In genomic region chrX:37903727-37904126, GRCm38 (mm10) we compare ENCODE assay signal across 18 mouse cellular contexts. TPM values are rescaled to one million over a fixed set of nuclear protein-coding genes. Genes with fewer than 3 reads are reported as not detected.
DNase-seq lines count a peak whose midpoint lies in the region; ATAC-seq and TF ChIP-seq lines count a peak whose summit lies in the region.
"Had no signal": no experiment of that assay in that cellular context is flagged by ENCODE, and none has a peak within 500 bp of the region (broad histone marks: within the 10 kb centered on the region; RNA-seq: fewer than 3 reads in every experiment).

No protein-coding gene starts in this region.

- 75% methylated on average over 5 of the region's 5 CpGs for WGBS in hindbrain, postnatal 0 days
- 75% methylated on average over 5 of the region's 5 CpGs for WGBS in hindbrain, embryonic 16.5 days

- TF ChIP-seq CTCF in hindbrain, postnatal 0 days (IDR thresholded peaks at IDR 0.05; ENCODE audit: low read depth): peak; percentile 47
- no peak for TF ChIP-seq CTCF in brain, embryonic 14.5 days (IDR thresholded peaks at IDR 0.05; ENCODE audit: borderline replicate concordance, extremely low read depth, insufficient read depth, insufficient read length)

- no peaks in the 10 kb centered on the region for H3K36me3 ChIP-seq in hindbrain, postnatal 0 days (ENCODE audit: insufficient read depth, low read length)
- no peaks in the 10 kb centered on the region for H3K36me3 ChIP-seq in hindbrain, embryonic 16.5 days (ENCODE audit: control insufficient read depth, insufficient read depth, low read length)
- H3K36me3 ChIP-seq: heart, embryonic 12.5 days; limb, embryonic 13.5 days; midbrain, embryonic 13.5 days had no signal

- H3K4me3 ChIP-seq in hindbrain, postnatal 0 days (ENCODE audit: low read length): no peak overlapping the region
- no peak overlapping the region for H3K4me3 ChIP-seq in hindbrain, embryonic 16.5 days (ENCODE audit: low read length)
- H3K4me3 ChIP-seq: heart, embryonic 12.5 days; limb, embryonic 13.5 days; midbrain, embryonic 13.5 days had no signal

- ATAC-seq in hindbrain, postnatal 0 days: no peak
- ATAC-seq in hindbrain, embryonic 16.5 days: no peak
- ATAC-seq: inflammation-experienced regulatory T-cells, adult 6 months; midbrain, embryonic 13.5 days had no signal

- TF ChIP-seq POLR2A in brain, embryonic 14.5 days (IDR thresholded peaks at IDR 0.05; ENCODE audit: borderline replicate concordance, extremely low read depth, insufficient read depth, insufficient read length, poor library complexity, severe bottlenecking): no peak

- DNase-seq in hindbrain, postnatal 0 days (ENCODE audit: low spot score): peak; percentile 20
- peak; percentile 27 for DNase-seq in ovary, adult 18-20 months (ENCODE audit: low spot score)
- no peak for DNase-seq in ovary, postnatal 10 days (ENCODE audit: low spot score)
- peak; percentile 1 for DNase-seq in brain, embryonic 14.5 days (ENCODE audit: low read depth)
- DNase-seq in right cerebral cortex, postnatal 14 days: no peak
- no peak for DNase-seq in yolk sac, embryonic 10.5 days (ENCODE audit: low spot score)
- DNase-seq: cerebellum, postnatal 25 days; lung, postnatal 10 days; thymus, postnatal 25 days had no signal

- H3K9ac ChIP-seq in hindbrain, postnatal 0 days (replicated peaks; ENCODE audit: low read length): no peak overlapping the region
- H3K9ac ChIP-seq in hindbrain, embryonic 16.5 days (ENCODE audit: low read depth, low read length): no peak overlapping the region
- H3K9ac ChIP-seq: heart, embryonic 12.5 days; limb, embryonic 13.5 days; midbrain, embryonic 13.5 days had no signal

- H3K27ac ChIP-seq in hindbrain, postnatal 0 days: no peak overlapping the region
- no peak overlapping the region for H3K27ac ChIP-seq in hindbrain, embryonic 16.5 days (ENCODE audit: low read depth, low read length)
- H3K27ac ChIP-seq: limb, embryonic 13.5 days; midbrain, embryonic 13.5 days had no signal

- H3K4me2 ChIP-seq in hindbrain, postnatal 0 days (ENCODE audit: low read depth, low read length): no peak overlapping the region
- no peak overlapping the region for H3K4me2 ChIP-seq in hindbrain, embryonic 16.5 days (ENCODE audit: low read length)
- H3K4me2 ChIP-seq: heart, embryonic 12.5 days; limb, embryonic 13.5 days; midbrain, embryonic 13.5 days had no signal

- H3K4me1 ChIP-seq in hindbrain, postnatal 0 days (ENCODE audit: insufficient read depth, low read length): no peaks in the 10 kb centered on the region
- H3K4me1 ChIP-seq in hindbrain, embryonic 16.5 days (ENCODE audit: control insufficient read depth, insufficient read depth, low read depth, low read length): no peaks in the 10 kb centered on the region
- H3K4me1 ChIP-seq: heart, embryonic 12.5 days; limb, embryonic 13.5 days; midbrain, embryonic 13.5 days had no signal

- no peaks in the 10 kb centered on the region for H3K27me3 ChIP-seq in hindbrain, postnatal 0 days (ENCODE audit: insufficient read depth, low read length)
- no peaks in the 10 kb centered on the region for H3K27me3 ChIP-seq in hindbrain, embryonic 16.5 days (replicated peaks; ENCODE audit: control insufficient read depth, insufficient read depth, low read length)
- H3K27me3 ChIP-seq: heart, embryonic 12.5 days; limb, embryonic 13.5 days; midbrain, embryonic 13.5 days had no signal

- H3K9me3 ChIP-seq in hindbrain, postnatal 0 days (ENCODE audit: low read length): no peaks in the 10 kb centered on the region
- H3K9me3 ChIP-seq in hindbrain, embryonic 16.5 days (ENCODE audit: control insufficient read depth, low read length): no peaks in the 10 kb centered on the region
- H3K9me3 ChIP-seq: heart, embryonic 12.5 days; limb, embryonic 13.5 days; midbrain, embryonic 13.5 days had no signal

RNA-seq across cellular contexts. Expression of gene Rhox9, which starts 2.2 kb away (rescaled TPM):
- total RNA-seq in hindbrain, postnatal 0 days (2014; rRNA removed): not detected in 2 replicates
- not detected in 2 replicates for polyA plus RNA-seq in hindbrain, postnatal 0 days (2015; fragmentation: Nextera tagmentation; extraction: Ambion mirVana)
- not detected in 2 replicates for polyA plus RNA-seq in hindbrain, embryonic 16.5 days (2015; fragmentation: Nextera tagmentation; extraction: Ambion mirVana)
- polyA plus RNA-seq in brain, embryonic 14.5 days (2012; rRNA removed): not detected in 2 replicates
- total RNA-seq: layer of hippocampus, postnatal 14 days; MEL had no signal
- polyA plus RNA-seq: heart, embryonic 12.5 days; inflammation-experienced regulatory T-cells, adult 6 months; limb, embryonic 13.5 days; midbrain, embryonic 13.5 days; neural tube, embryonic 14.5 days; small intestine, adult 2 months had no signal

RNA-seq across cellular contexts. Expression of gene Rhox7b, which starts 6.7 kb away (rescaled TPM):
- total RNA-seq in hindbrain, postnatal 0 days (2014; rRNA removed): not detected in 2 replicates
- not detected in 2 replicates for polyA plus RNA-seq in hindbrain, postnatal 0 days (2015; fragmentation: Nextera tagmentation; extraction: Ambion mirVana)
- not detected in 2 replicates for polyA plus RNA-seq in hindbrain, embryonic 16.5 days (2015; fragmentation: Nextera tagmentation; extraction: Ambion mirVana)
- polyA plus RNA-seq in brain, embryonic 14.5 days (2012; rRNA removed): not detected in 2 replicates
- total RNA-seq: layer of hippocampus, postnatal 14 days; MEL had no signal
- polyA plus RNA-seq: heart, embryonic 12.5 days; inflammation-experienced regulatory T-cells, adult 6 months; limb, embryonic 13.5 days; midbrain, embryonic 13.5 days; neural tube, embryonic 14.5 days; small intestine, adult 2 months had no signal

RNA-seq across cellular contexts. Expression of gene Rhox8, which starts 25.0 kb away (rescaled TPM):
- total RNA-seq in hindbrain, postnatal 0 days (2014; rRNA removed): not detected in 2 replicates
- polyA plus RNA-seq in hindbrain, postnatal 0 days (2015; fragmentation: Nextera tagmentation; extraction: Ambion mirVana): not detected in 2 replicates
- not detected in 2 replicates for polyA plus RNA-seq in hindbrain, embryonic 16.5 days (2015; fragmentation: Nextera tagmentation; extraction: Ambion mirVana)
- not detected in 2 replicates for polyA plus RNA-seq in brain, embryonic 14.5 days (2012; rRNA removed)
- total RNA-seq: layer of hippocampus, postnatal 14 days; MEL had no signal
- polyA plus RNA-seq: heart, embryonic 12.5 days; limb, embryonic 13.5 days; midbrain, embryonic 13.5 days; neural tube, embryonic 14.5 days; small intestine, adult 2 months had no signal

Comparison
In these comparisons a context has a peak if more than half of its experiments do, and no peak if none do; other contexts are left out.
1. DNase-seq: peak in hindbrain, postnatal 0 days (single experiment), ovary, adult 18-20 months (single experiment) and brain, embryonic 14.5 days (single experiment); none in ovary, postnatal 10 days (single experiment), right cerebral cortex, postnatal 14 days (single experiment) and yolk sac, embryonic 10.5 days (single experiment).